Mouse (Mus musculus): ENCODE measurements around the gene Vmn1r135. TPM values are rescaled to one million over a fixed set of nuclear protein-coding genes. Genes with fewer than 3 reads are reported as not detected.
"Not testable (repeated sequence)": the region's sequence is repeated elsewhere in the genome, so short reads cannot be mapped to it uniquely, and the experiment has no call there.

Vmn1r135 gene
- total RNA-seq (2014; rRNA removed) = not detected in 2 replicates
- not detected in 2 replicates for polyA plus RNA-seq (2015; fragmentation: Nextera tagmentation; extraction: Ambion mirVana)

DNA sequence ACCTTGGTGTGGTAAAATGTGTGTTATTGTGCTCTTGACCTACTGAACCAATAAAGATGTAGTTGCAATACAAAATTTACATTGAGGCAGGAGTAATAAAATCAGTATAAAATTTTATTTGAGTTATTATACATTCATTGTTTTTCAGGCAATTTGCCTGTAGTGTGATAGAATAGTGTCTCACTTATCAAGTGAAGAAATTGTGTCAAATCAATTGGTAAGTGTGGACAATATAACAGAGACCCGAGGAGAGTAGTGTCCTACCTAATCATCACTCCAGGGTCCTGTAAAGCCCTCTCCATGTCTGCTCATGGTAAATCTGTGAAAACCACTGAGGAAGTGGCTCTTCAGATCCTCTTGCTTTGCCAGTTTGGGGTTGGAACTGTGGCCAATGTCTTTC lies at the start of gene Vmn1r135:
Gene Vmn1r135, plus strand, starts transcription at position 301 of the 400 bp plus-strand sequence.
- not testable (repeated sequence) for H3K4me3 ChIP-seq (ENCODE audit: low read depth, low read length); H3K36me3 ChIP-seq (ENCODE audit: insufficient read depth, low read length); H3K4me2 ChIP-seq (ENCODE audit: low read depth, low read length, poor library complexity, severe bottlenecking); DNase-seq (ENCODE audit: low spot score); H3K4me1 ChIP-seq (ENCODE audit: insufficient read depth, low read length); H3K27ac ChIP-seq (ENCODE audit: low read depth, low read length); ATAC-seq (ENCODE audit: low FRiP score); H3K9ac ChIP-seq (replicated peaks; ENCODE audit: low read length, poor library complexity, severe bottlenecking); H3K9me3 ChIP-seq (ENCODE audit: low read length); H3K27me3 ChIP-seq (ENCODE audit: insufficient read depth, low read length)
- WGBS = no CpG with 5 or more reads among the region's 1 CpGs

DNA sequence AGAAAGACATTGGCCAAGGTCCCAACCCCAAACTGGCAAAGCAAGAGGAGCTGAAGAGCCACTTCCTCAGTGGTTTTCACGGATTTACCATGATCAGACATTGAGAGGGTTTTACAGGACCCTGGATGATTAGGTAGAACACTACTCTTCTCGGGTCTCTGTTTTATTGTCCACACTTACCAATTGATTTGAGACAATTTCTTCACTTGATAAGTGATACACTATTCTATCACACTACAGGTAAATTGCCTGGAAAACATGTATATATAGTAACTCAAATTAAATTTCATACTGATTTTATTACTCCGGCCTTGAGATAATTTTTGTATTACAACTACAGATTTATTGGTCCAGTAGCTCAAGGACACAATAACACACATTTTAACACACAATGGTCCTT lies 35.5 kb upstream of the Vmn1r135 start, which contains the start of gene Gm4177:
Gene Gm4177, minus strand, starts transcription at position 101 of the 400 bp plus-strand sequence.
- not testable (repeated sequence) for DNase-seq (ENCODE audit: low spot score); H3K9ac ChIP-seq (replicated peaks; ENCODE audit: low read length, poor library complexity, severe bottlenecking); H3K27ac ChIP-seq (ENCODE audit: low read depth, low read length); H3K27me3 ChIP-seq (ENCODE audit: insufficient read depth, low read length); H3K4me3 ChIP-seq (ENCODE audit: low read depth, low read length); H3K4me1 ChIP-seq (ENCODE audit: insufficient read depth, low read length); H3K36me3 ChIP-seq (ENCODE audit: insufficient read depth, low read length); H3K9me3 ChIP-seq (ENCODE audit: low read length); H3K4me2 ChIP-seq (ENCODE audit: low read depth, low read length, poor library complexity, severe bottlenecking); ATAC-seq (ENCODE audit: low FRiP score)
- no CpG with 5 or more reads among the region's 3 CpGs for WGBS

DNA sequence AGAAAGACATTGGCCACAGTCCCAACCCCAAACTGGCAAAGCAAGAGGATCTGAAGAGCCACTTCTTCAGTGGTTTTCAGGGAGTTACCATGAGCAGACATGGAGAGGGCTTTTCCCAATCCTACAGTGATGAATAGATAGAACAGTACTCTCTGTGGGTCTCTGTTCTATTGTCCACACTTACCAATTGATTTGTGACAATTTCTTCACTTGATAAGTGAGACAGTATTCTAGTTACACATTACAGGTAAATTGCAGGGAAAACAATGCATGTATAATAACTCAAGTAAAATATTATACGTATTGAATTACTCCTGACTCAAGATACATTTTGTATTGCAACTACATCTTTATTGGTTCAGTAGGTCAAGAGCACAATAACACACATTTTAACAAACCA lies 12.0 kb downstream of the Vmn1r135 start, which contains the start of gene Gm5725:
Gene Gm5725, minus strand, starts transcription at position 101 of the 400 bp plus-strand sequence.
- not testable (repeated sequence) for H3K4me3 ChIP-seq (ENCODE audit: low read depth, low read length); H3K4me1 ChIP-seq (ENCODE audit: insufficient read depth, low read length); ATAC-seq (ENCODE audit: low FRiP score); H3K9me3 ChIP-seq (ENCODE audit: low read length); H3K27ac ChIP-seq (ENCODE audit: low read depth, low read length); DNase-seq (ENCODE audit: low spot score); H3K4me2 ChIP-seq (ENCODE audit: low read depth, low read length, poor library complexity, severe bottlenecking); H3K27me3 ChIP-seq (ENCODE audit: insufficient read depth, low read length); H3K9ac ChIP-seq (replicated peaks; ENCODE audit: low read length, poor library complexity, severe bottlenecking); H3K36me3 ChIP-seq (ENCODE audit: insufficient read depth, low read length)
- WGBS = no CpG with 5 or more reads among the region's 1 CpGs

Other genes with a start within 250 kb of the Vmn1r135 start
- not detected in 2 replicates for gene Vmn1r132, start 218.3 kb upstream of the Vmn1r135 start, total RNA-seq (2014; rRNA removed)
- gene Vmn1r132, start 218.3 kb upstream of the Vmn1r135 start, polyA plus RNA-seq (2015; fragmentation: Nextera tagmentation; extraction: Ambion mirVana) = not detected in 2 replicates
- gene Gm4175, start 70.9 kb upstream of the Vmn1r135 start, total RNA-seq (2014; rRNA removed) = not detected in 2 replicates
- gene Gm4175, start 70.9 kb upstream of the Vmn1r135 start, polyA plus RNA-seq (2015; fragmentation: Nextera tagmentation; extraction: Ambion mirVana) = not detected in 2 replicates
- gene Gm4177, start 35.6 kb upstream of the Vmn1r135 start, total RNA-seq (2014; rRNA removed) = not detected in 2 replicates
- gene Gm4177, start 35.6 kb upstream of the Vmn1r135 start, polyA plus RNA-seq (2015; fragmentation: Nextera tagmentation; extraction: Ambion mirVana) = not detected in 2 replicates
- not detected in 2 replicates for gene Gm5725, start 11.9 kb downstream of the Vmn1r135 start, total RNA-seq (2014; rRNA removed)
- gene Gm5725, start 11.9 kb downstream of the Vmn1r135 start, polyA plus RNA-seq (2015; fragmentation: Nextera tagmentation; extraction: Ambion mirVana) = not detected in 2 replicates
- not detected in 2 replicates for gene Gm5891, start 88.9 kb downstream of the Vmn1r135 start, total RNA-seq (2014; rRNA removed)
- gene Gm5891, start 88.9 kb downstream of the Vmn1r135 start, polyA plus RNA-seq (2015; fragmentation: Nextera tagmentation; extraction: Ambion mirVana) = not detected in 2 replicates
- not detected in 2 replicates for gene Vmn1r137, start 162.2 kb downstream of the Vmn1r135 start, total RNA-seq (2014; rRNA removed)
- not detected in 2 replicates for gene Vmn1r137, start 162.2 kb downstream of the Vmn1r135 start, polyA plus RNA-seq (2015; fragmentation: Nextera tagmentation; extraction: Ambion mirVana)
- not detected in 2 replicates for gene Vmn1r138, start 196.5 kb downstream of the Vmn1r135 start, total RNA-seq (2014; rRNA removed)
- gene Vmn1r138, start 196.5 kb downstream of the Vmn1r135 start, polyA plus RNA-seq (2015; fragmentation: Nextera tagmentation; extraction: Ambion mirVana) = not detected in 2 replicates
- gene Gm6176, start 224.0 kb downstream of the Vmn1r135 start, total RNA-seq (2014; rRNA removed) = not detected in 2 replicates
- not detected in 2 replicates for gene Gm6176, start 224.0 kb downstream of the Vmn1r135 start, polyA plus RNA-seq (2015; fragmentation: Nextera tagmentation; extraction: Ambion mirVana)
- not detected in 2 replicates for gene Vmn1r139, start 236.7 kb downstream of the Vmn1r135 start, total RNA-seq (2014; rRNA removed)
- not detected in 2 replicates for gene Vmn1r139, start 236.7 kb downstream of the Vmn1r135 start, polyA plus RNA-seq (2015; fragmentation: Nextera tagmentation; extraction: Ambion mirVana)